Mouse (Mus musculus) gastrocnemius, adult 8-10 months (tissue): Measurements from ENCODE around the gene Ptar1. TPM values are rescaled to one million over a fixed set of nuclear protein-coding genes. Genes with fewer than 3 reads are reported as not detected.
"Not testable (repeated sequence)": the region's sequence is repeated elsewhere in the genome, so short reads cannot be mapped to it uniquely, and the experiment has no call there.

Experiments
- DNase-seq, 2 experiments: peaks; one replicate each; pipeline ENCODE4 v3.0.0; 2022; ENCODE audit warnings: low spot score in 2 of 2
- total RNA-seq, 4 experiments: library from RNA; stranded (reverse); gene quantifications; 2 replicates each; pipeline ENCODE4 v1.2.4; 2022

Gene Ptar1
- total RNA-seq, result 10 to 100 TPM; 21.6 to 25.9 (median 21.9) TPM

- peak; percentile 83 to 84 for DNase-seq
These were observed at the start of gene Ptar1 for GRCm38 (mm10) chr19:23687296-23688021. Gene Ptar1, plus strand, starts transcription at chr19:23687429.

- no peak for DNase-seq
These were observed 43.4 kb upstream of the Ptar1 start for GRCm38 (mm10) chr19:23643819-23644218.

GRCm38 (mm10) chr19:23645347-23645746, 41.9 kb upstream of the Ptar1 start:
- no peak for DNase-seq

- DNase-seq, result no peak
These were observed 39.9 kb upstream of the Ptar1 start for GRCm38 (mm10) chr19:23647308-23647707.

- no peak for DNase-seq
These were observed 34.6 kb upstream of the Ptar1 start, which contains the start of gene 1700028P14Rik for GRCm38 (mm10) chr19:23652644-23653043. Gene 1700028P14Rik, minus strand, starts transcription at chr19:23652812.

GRCm38 (mm10) chr19:23653154-23653553, 34.1 kb upstream of the Ptar1 start:
- no peak for DNase-seq

GRCm38 (mm10) chr19:23657261-23657932, 29.8 kb upstream of the Ptar1 start:
- no peak for DNase-seq

GRCm38 (mm10) chr19:23658350-23658749, 28.9 kb upstream of the Ptar1 start:
- DNase-seq, result no peak

- no peak for DNase-seq
These were observed 23.1 kb upstream of the Ptar1 start for GRCm38 (mm10) chr19:23664083-23664482.

- no peak for DNase-seq
These were observed 19.0 kb upstream of the Ptar1 start for GRCm38 (mm10) chr19:23668142-23668655.

GRCm38 (mm10) chr19:23673021-23673420, 14.2 kb upstream of the Ptar1 start:
- DNase-seq, result no peak

GRCm38 (mm10) chr19:23675656-23676055, 11.6 kb upstream of the Ptar1 start:
- not testable (repeated sequence) for DNase-seq

- DNase-seq, result no peak
These were observed 300 bp upstream of the Ptar1 start for GRCm38 (mm10) chr19:23686962-23687295.

GRCm38 (mm10) chr19:23688421-23688946, 1.3 kb downstream of the Ptar1 start:
- DNase-seq, result no peak

GRCm38 (mm10) chr19:23694344-23694743, 7.1 kb downstream of the Ptar1 start:
- peak in 1 of 2 experiments; percentile 28 for DNase-seq

- peak in 1 of 2 experiments; percentile 8 for DNase-seq
These were observed 10.6 kb downstream of the Ptar1 start for GRCm38 (mm10) chr19:23697861-23698260.

- DNase-seq, result peak in 1 of 2 experiments; percentile 12
These were observed 11.1 kb downstream of the Ptar1 start for GRCm38 (mm10) chr19:23698366-23698765.

- DNase-seq, result no peak
These were observed 11.9 kb downstream of the Ptar1 start for GRCm38 (mm10) chr19:23699131-23699530.

- DNase-seq, result no peak
These were observed 15.7 kb downstream of the Ptar1 start for GRCm38 (mm10) chr19:23702896-23703295.

GRCm38 (mm10) chr19:23705383-23705782, 18.2 kb downstream of the Ptar1 start:
- no peak for DNase-seq

- no peak for DNase-seq
These were observed 59.3 kb downstream of the Ptar1 start for GRCm38 (mm10) chr19:23746506-23746905.

- DNase-seq, result peak in 1 of 2 experiments; percentile 13
These were observed 69.8 kb downstream of the Ptar1 start for GRCm38 (mm10) chr19:23757011-23757410.
